Mouse (Mus musculus) hindbrain, embryonic 11.5 days (tissue): ENCODE measurements at regions not wholly inside any gene's neighbourhood (a gene's known extent, or its start where the extent isn't known, plus 50 kb on each side); places are given as distances from the start of the nearest gene placed in this dataset.
"Not testable (repeated sequence)": the region's sequence is repeated elsewhere in the genome, so short reads cannot be mapped to it uniquely, and the experiment has no call there.

Experiments
- ATAC-seq: fragments of 200-750 bp; cut with Nextera tagmentation; 2 replicates; pipeline ENCODE4 v1.8.0; 2017; ENCODE audit warnings: mild to moderate bottlenecking, moderate TSS enrichment, moderate library complexity; ENCODE audit not compliant: low FRiP score
- DNase-seq: peaks from one replicate; pipeline ENCODE4 v3.0.0-alpha.2; 2015; ENCODE audit warnings: low spot score
- H3K27ac ChIP-seq: fragments of 300-500 bp; sonication (generic); 2 replicates; pipeline ENCODE4 v1.5.1; 2014; ENCODE audit warnings: mild to moderate bottlenecking, low read depth, low read length
- H3K27me3 ChIP-seq: fragments of 300-500 bp; sonication (generic); 2 replicates; pipeline ENCODE4 v1.6.1; 2014; ENCODE audit warnings: mild to moderate bottlenecking, low read length, moderate library complexity, mixed read lengths; ENCODE audit not compliant: control insufficient read depth, insufficient read depth
- H3K36me3 ChIP-seq: fragments of 300-500 bp; sonication (generic); 2 replicates; pipeline ENCODE4 v1.6.1; 2014; ENCODE audit warnings: mild to moderate bottlenecking, low read length, moderate library complexity, mixed read lengths; ENCODE audit not compliant: control insufficient read depth, insufficient read depth
- H3K4me1 ChIP-seq: fragments of 300-500 bp; sonication (generic); replicated peaks from 2 replicates; pipeline ENCODE4 v1.6.1; 2014; ENCODE audit warnings: low read length, mixed read lengths; ENCODE audit not compliant: control insufficient read depth, insufficient read depth
- H3K4me2 ChIP-seq: fragments of 300-500 bp; sonication (generic); replicated peaks from 2 replicates; pipeline ENCODE4 v1.6.1; 2014; ENCODE audit warnings: mild to moderate bottlenecking, low read depth, low read length
- H3K4me3 ChIP-seq: fragments of 300-500 bp; sonication (generic); 2 replicates; pipeline ENCODE4 v1.5.1; 2014; ENCODE audit warnings: low read depth, low read length
- H3K9ac ChIP-seq: fragments of 300-500 bp; sonication (generic); 2 replicates; pipeline ENCODE4 v1.6.1; 2014; ENCODE audit warnings: low read depth, low read length
- H3K9me3 ChIP-seq: fragments of 300-500 bp; sonication (generic); 2 replicates; pipeline ENCODE4 v1.6.1; 2016; ENCODE audit warnings: low read length; ENCODE audit not compliant: control insufficient read depth
- WGBS: fragments of 180-500 bp; shearing (Covaris S2); extraction: QIAGEN DNeasy Blood & Tissue Kit; methylation state at CpG from one replicate; pipeline ENCODE4 v1.1.7; 2014; 5-methylcytosine and 5-hydroxymethylcytosine counted together

GRCm38 (mm10) chr13:12889631-12890030, 89.8 kb upstream of the Prl2c3 start:
- not testable (repeated sequence) for DNase-seq, H3K4me1 ChIP-seq, H3K4me3 ChIP-seq, H3K36me3 ChIP-seq, H3K9ac ChIP-seq, H3K27me3 ChIP-seq, H3K27ac ChIP-seq, ATAC-seq, H3K4me2 ChIP-seq
- peaks cover 17% of the 10 kb centered on the region for H3K9me3 ChIP-seq
- 88% methylated on average over 20 of the region's 20 CpGs for WGBS

- not testable (repeated sequence) for H3K27me3 ChIP-seq, DNase-seq, H3K4me1 ChIP-seq, ATAC-seq, H3K9ac ChIP-seq, H3K4me3 ChIP-seq, H3K4me2 ChIP-seq, H3K27ac ChIP-seq, H3K36me3 ChIP-seq
- peaks cover 14% of the 10 kb centered on the region for H3K9me3 ChIP-seq
- WGBS: 88% methylated on average over 3 of the region's 3 CpGs
These were observed 79.6 kb upstream of the Prl2c3 start for GRCm38 (mm10) chr13:12879506-12879905.

GRCm38 (mm10) chr13:12864946-12865345, 65.1 kb upstream of the Prl2c3 start:
- H3K4me3 ChIP-seq, H3K4me2 ChIP-seq, H3K4me1 ChIP-seq, DNase-seq, H3K9ac ChIP-seq, H3K27me3 ChIP-seq, H3K27ac ChIP-seq, H3K9me3 ChIP-seq, H3K36me3 ChIP-seq: not testable (repeated sequence)
- peak; percentile 12; the same call in 1 of the 2 replicates for ATAC-seq
- WGBS: 92% methylated on average over 1 of the region's 1 CpGs

- no peak overlapping the region for H3K4me3 ChIP-seq
- no peak for DNase-seq
- no peaks in the 10 kb centered on the region for H3K27me3 ChIP-seq
- H3K4me2 ChIP-seq: no peak overlapping the region
- peak; percentile 52; the same call in 1 of the 2 replicates for ATAC-seq
- H3K36me3 ChIP-seq: no peaks in the 10 kb centered on the region
- H3K9ac ChIP-seq: no peak overlapping the region
- peaks cover 9% of the 10 kb centered on the region for H3K9me3 ChIP-seq
- H3K4me1 ChIP-seq: no peaks in the 10 kb centered on the region
- H3K27ac ChIP-seq: no peak overlapping the region
These were observed 64.4 kb upstream of the Prl2c3 start for GRCm38 (mm10) chr13:12864263-12864662.

- 89% methylated on average over 7 of the region's 7 CpGs for WGBS
- not testable (repeated sequence) for H3K4me3 ChIP-seq, H3K27ac ChIP-seq, H3K4me1 ChIP-seq, H3K9ac ChIP-seq, DNase-seq, H3K27me3 ChIP-seq, H3K4me2 ChIP-seq, H3K36me3 ChIP-seq
- peaks cover 13% of the 10 kb centered on the region for H3K9me3 ChIP-seq
- peak; percentile 29; the same call in 1 of the 2 replicates for ATAC-seq
These were observed 63.7 kb upstream of the Prl2c3 start for GRCm38 (mm10) chr13:12863542-12863941.

GRCm38 (mm10) chr13:12860954-12861353, 61.1 kb upstream of the Prl2c3 start:
- H3K4me2 ChIP-seq, H3K27me3 ChIP-seq, DNase-seq, ATAC-seq, H3K9ac ChIP-seq, H3K27ac ChIP-seq, H3K4me1 ChIP-seq, H3K4me3 ChIP-seq, H3K36me3 ChIP-seq: not testable (repeated sequence)
- WGBS: 93% methylated on average over 16 of the region's 17 CpGs
- H3K9me3 ChIP-seq: peaks cover 20% of the 10 kb centered on the region

- not testable (repeated sequence) for H3K4me2 ChIP-seq, H3K27ac ChIP-seq, ATAC-seq, H3K4me3 ChIP-seq, H3K4me1 ChIP-seq, H3K36me3 ChIP-seq, H3K9ac ChIP-seq, DNase-seq, H3K27me3 ChIP-seq
- H3K9me3 ChIP-seq: peaks cover 16% of the 10 kb centered on the region
- 97% methylated on average over 19 of the region's 19 CpGs for WGBS
These were observed 60.1 kb upstream of the Prl2c3 start for GRCm38 (mm10) chr13:12859930-12860329.
